8 mouse cellular contexts compared by ENCODE assay signal in the genomic region with DNA sequence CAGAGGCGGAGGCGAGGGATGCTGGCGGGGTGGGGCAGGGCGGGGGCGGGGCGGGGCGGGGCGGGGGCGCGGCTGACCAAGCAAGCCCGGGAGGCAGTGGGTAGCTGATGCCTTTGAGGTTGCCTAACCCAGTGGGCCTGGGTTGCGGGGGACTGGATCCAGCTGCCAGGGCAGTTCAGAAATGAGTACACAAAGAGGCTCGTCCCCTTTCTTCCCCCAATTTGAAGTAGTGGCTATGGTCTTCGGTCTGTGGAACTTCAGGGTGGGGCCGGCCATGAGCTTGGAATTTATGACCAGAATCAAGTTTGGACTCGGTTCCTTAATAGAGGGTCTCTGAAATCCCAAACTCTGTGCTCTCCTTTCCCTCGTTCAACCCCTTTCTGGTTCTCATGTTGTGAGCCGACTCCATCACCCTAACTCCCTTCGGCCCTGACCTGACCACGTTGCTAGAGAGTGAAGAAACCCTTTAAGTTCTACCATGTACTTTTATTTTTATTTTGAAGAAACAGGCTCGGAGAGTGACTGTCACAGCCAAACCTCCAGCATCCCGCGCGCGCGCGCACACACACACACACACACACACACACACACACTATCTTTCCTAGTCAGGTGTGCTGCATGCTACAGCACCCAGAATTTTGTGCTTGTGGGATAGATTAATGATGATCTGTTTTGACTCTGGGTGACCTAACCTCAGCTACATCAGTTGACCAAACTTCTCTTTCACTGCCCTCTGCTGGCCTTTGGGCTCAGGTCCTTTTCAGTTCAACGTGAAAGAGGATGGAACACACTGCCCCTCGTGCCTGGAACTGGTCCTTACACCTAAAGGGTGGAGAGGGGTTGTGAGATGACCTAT. TPM values are rescaled to one million over a fixed set of nuclear protein-coding genes. Genes with fewer than 3 reads are reported as not detected.
DNase-seq lines count a peak whose midpoint lies in the region; ATAC-seq and TF ChIP-seq lines count a peak whose summit lies in the region.

No protein-coding gene starts in this region.

- ATAC-seq in intestine, embryonic 16.5 days, result peak; percentile 32
- ATAC-seq in limb, embryonic 12.5 days (ENCODE audit: insufficient number of reproducible peaks, insufficient read depth, low FRiP score, low TSS enrichment, low read depth), result peak; percentile 63
- peak; percentile 81 for ATAC-seq in midbrain, embryonic 14.5 days (ENCODE audit: low FRiP score, low TSS enrichment)

- peak overlapping the region; percentile 88 for H3K27ac ChIP-seq in embryonic facial prominence, embryonic 10.5 days (replicated peaks)
- H3K27ac ChIP-seq in intestine, embryonic 16.5 days (ENCODE audit: low read length), result peak overlapping the region; percentile 77
- H3K27ac ChIP-seq in limb, embryonic 12.5 days, result peak overlapping the region; percentile 73
- H3K27ac ChIP-seq in midbrain, embryonic 14.5 days (replicated peaks; ENCODE audit: low read depth, low read length), result peak overlapping the region; percentile 74
- H3K27ac ChIP-seq in spleen, adult 2 months (ENCODE audit: insufficient read depth, low read length), result peak overlapping the region; percentile 88

- no peaks in the 10 kb centered on the region for H3K27me3 ChIP-seq in embryonic facial prominence, embryonic 10.5 days (replicated peaks; ENCODE audit: low read depth, poor library complexity, severe bottlenecking)
- no peaks in the 10 kb centered on the region for H3K27me3 ChIP-seq in intestine, embryonic 16.5 days (replicated peaks; ENCODE audit: control insufficient read depth, insufficient read depth, low read length)
- no peaks in the 10 kb centered on the region for H3K27me3 ChIP-seq in limb, embryonic 12.5 days
- no peaks in the 10 kb centered on the region for H3K27me3 ChIP-seq in midbrain, embryonic 14.5 days (ENCODE audit: control insufficient read depth, insufficient read depth, low read length)
- no peaks in the 10 kb centered on the region for H3K27me3 ChIP-seq in spleen, adult 2 months (ENCODE audit: control insufficient read depth, insufficient read depth, low read length)

- H3K9ac ChIP-seq in intestine, embryonic 16.5 days (ENCODE audit: low read depth, low read length), result peak overlapping the region; percentile 60
- no peak overlapping the region for H3K9ac ChIP-seq in limb, embryonic 12.5 days (replicated peaks)
- peak overlapping the region; percentile 50 for H3K9ac ChIP-seq in midbrain, embryonic 14.5 days (replicated peaks; ENCODE audit: low read length)

- 9% methylated on average over 29 of the region's 29 CpGs for WGBS in embryonic facial prominence, embryonic 10.5 days
- WGBS in intestine, embryonic 16.5 days, result 6% methylated on average over 24 of the region's 29 CpGs
- WGBS in limb, embryonic 12.5 days, result 7% methylated on average over 19 of the region's 29 CpGs
- WGBS in midbrain, embryonic 14.5 days, result 5% methylated on average over 28 of the region's 29 CpGs
- WGBS in spleen, adult 2 months, result under 1% methylated on average over 19 of the region's 29 CpGs

- peak; percentile 96; the same call in 1 of the 2 replicates for TF ChIP-seq CTCF in spleen, adult 2 months (IDR thresholded peaks at IDR 0.05; ENCODE audit: extremely low read depth, insufficient read depth, insufficient read length, insufficient replicate concordance)

- H3K36me3 ChIP-seq in embryonic facial prominence, embryonic 10.5 days (replicated peaks), result no peaks in the 10 kb centered on the region
- H3K36me3 ChIP-seq in intestine, embryonic 16.5 days (ENCODE audit: control insufficient read depth, insufficient read depth, low read length), result no peaks in the 10 kb centered on the region
- H3K36me3 ChIP-seq in limb, embryonic 12.5 days, result no peaks in the 10 kb centered on the region
- no peaks in the 10 kb centered on the region for H3K36me3 ChIP-seq in midbrain, embryonic 14.5 days (ENCODE audit: control insufficient read depth, insufficient read depth, low read length)
- H3K36me3 ChIP-seq in spleen, adult 2 months (ENCODE audit: control insufficient read depth, insufficient read depth, low read length), result no peaks in the 10 kb centered on the region

- peaks cover 54% of the 10 kb centered on the region for H3K4me1 ChIP-seq in embryonic facial prominence, embryonic 10.5 days
- peaks cover 21% of the 10 kb centered on the region for H3K4me1 ChIP-seq in intestine, embryonic 16.5 days (ENCODE audit: control insufficient read depth, insufficient read depth, low read length)
- H3K4me1 ChIP-seq in limb, embryonic 12.5 days (replicated peaks), result peaks cover 44% of the 10 kb centered on the region
- peaks cover 10% of the 10 kb centered on the region; the same call in 1 of the 2 replicates for H3K4me1 ChIP-seq in midbrain, embryonic 14.5 days (ENCODE audit: control insufficient read depth, insufficient read depth, low read length)
- H3K4me1 ChIP-seq in spleen, adult 2 months (ENCODE audit: control insufficient read depth, insufficient read depth, insufficient read length), result peaks cover 19% of the 10 kb centered on the region

- H3K4me3 ChIP-seq in embryonic facial prominence, embryonic 10.5 days, result peak overlapping the region; percentile 75
- H3K4me3 ChIP-seq in intestine, embryonic 16.5 days (ENCODE audit: low read length), result peak overlapping the region; percentile 71
- H3K4me3 ChIP-seq in limb, embryonic 12.5 days (replicated peaks), result peak overlapping the region; percentile 55
- H3K4me3 ChIP-seq in midbrain, embryonic 14.5 days (replicated peaks; ENCODE audit: low read depth, low read length), result peak overlapping the region; percentile 50
- peak overlapping the region; percentile 60 for H3K4me3 ChIP-seq in spleen, adult 2 months (ENCODE audit: extremely low read depth, insufficient read depth, insufficient read length)

- peak overlapping the region; percentile 88 for H3K4me2 ChIP-seq in intestine, embryonic 16.5 days (ENCODE audit: low read depth, low read length)
- peak overlapping the region; percentile 67 for H3K4me2 ChIP-seq in limb, embryonic 12.5 days
- peak overlapping the region; percentile 71 for H3K4me2 ChIP-seq in midbrain, embryonic 14.5 days (ENCODE audit: low read length)

- TF ChIP-seq POLR2A in spleen, adult 2 months (IDR thresholded peaks at IDR 0.05; ENCODE audit: low read depth, low read length), result no peak

- no peaks in the 10 kb centered on the region for H3K9me3 ChIP-seq in embryonic facial prominence, embryonic 10.5 days
- no peaks in the 10 kb centered on the region for H3K9me3 ChIP-seq in intestine, embryonic 16.5 days (ENCODE audit: control insufficient read depth, low read length)
- H3K9me3 ChIP-seq in limb, embryonic 12.5 days, result no peaks in the 10 kb centered on the region
- no peaks in the 10 kb centered on the region for H3K9me3 ChIP-seq in midbrain, embryonic 14.5 days (ENCODE audit: control insufficient read depth, low read length)

- peak; percentile 69 to 81 for DNase-seq in urinary bladder, adult 18-20 months (ENCODE audit: low spot score in 2 of 2)
- no peak for DNase-seq in urinary bladder, postnatal 10 days (ENCODE audit: low spot score)
- DNase-seq in embryonic facial prominence, embryonic 10.5 days (ENCODE audit: low spot score), result peak; percentile 84
- peak; percentile 72 for DNase-seq in gonadal fat pad, adult 2 months (ENCODE audit: low read depth)
- peak; percentile 87 for DNase-seq in midbrain, embryonic 14.5 days
- DNase-seq in spleen, adult 2 months (ENCODE audit: low read depth in 1 of 2, low spot score in 2 of 2), result peak; percentile 91 to 92

RNA-seq across cellular contexts. Expression of gene Plekho2, which starts 0.8 kb away (rescaled TPM):
- 14.3 and 15.2 TPM in 2 replicates for polyA plus RNA-seq in embryonic facial prominence, embryonic 10.5 days (2016; fragmentation: Nextera tagmentation; extraction: Ambion mirVana)
- polyA plus RNA-seq in gonadal fat pad, adult 2 months (2012; rRNA removed), result 22.4 and 23.6 TPM in 2 replicates
- polyA plus RNA-seq in intestine, embryonic 16.5 days (2015; fragmentation: Nextera tagmentation; extraction: Ambion mirVana), result 11.3 and 11.9 TPM in 2 replicates
- 12.2 and 15.0 TPM in 2 replicates for polyA plus RNA-seq in limb, embryonic 12.5 days (2016; fragmentation: Nextera tagmentation; extraction: Ambion mirVana)
- 2.9 and 4.6 TPM in 2 replicates for polyA plus RNA-seq in midbrain, embryonic 14.5 days (2014; fragmentation: Nextera tagmentation; extraction: Ambion mirVana)
- 55.8 and 61.8 TPM in 2 replicates for polyA plus RNA-seq in spleen, adult 2 months (2012; rRNA removed)

RNA-seq across cellular contexts. Expression of gene Pif1, which starts 6.3 kb away (rescaled TPM):
- polyA plus RNA-seq in embryonic facial prominence, embryonic 10.5 days (2016; fragmentation: Nextera tagmentation; extraction: Ambion mirVana), result 27.7 and 28.0 TPM in 2 replicates
- 0.19 and 0.32 TPM in 2 replicates for polyA plus RNA-seq in gonadal fat pad, adult 2 months (2012; rRNA removed)
- polyA plus RNA-seq in intestine, embryonic 16.5 days (2015; fragmentation: Nextera tagmentation; extraction: Ambion mirVana), result 7.6 and 9.0 TPM in 2 replicates
- polyA plus RNA-seq in limb, embryonic 12.5 days (2016; fragmentation: Nextera tagmentation; extraction: Ambion mirVana), result 21.7 and 22.8 TPM in 2 replicates
- 1.5 and 2.6 TPM in 2 replicates for polyA plus RNA-seq in midbrain, embryonic 14.5 days (2014; fragmentation: Nextera tagmentation; extraction: Ambion mirVana)
- polyA plus RNA-seq in spleen, adult 2 months (2012; rRNA removed), result 4.3 and 6.4 TPM in 2 replicates

RNA-seq across cellular contexts. Expression of gene Rbpms2, which starts 48.8 kb away (rescaled TPM):
- polyA plus RNA-seq in embryonic facial prominence, embryonic 10.5 days (2016; fragmentation: Nextera tagmentation; extraction: Ambion mirVana), result 26.2 and 26.4 TPM in 2 replicates
- polyA plus RNA-seq in gonadal fat pad, adult 2 months (2012; rRNA removed), result 35.9 and 48.5 TPM in 2 replicates
- 21.2 and 23.1 TPM in 2 replicates for polyA plus RNA-seq in intestine, embryonic 16.5 days (2015; fragmentation: Nextera tagmentation; extraction: Ambion mirVana)
- 16.4 and 18.3 TPM in 2 replicates for polyA plus RNA-seq in limb, embryonic 12.5 days (2016; fragmentation: Nextera tagmentation; extraction: Ambion mirVana)
- polyA plus RNA-seq in midbrain, embryonic 14.5 days (2014; fragmentation: Nextera tagmentation; extraction: Ambion mirVana), result 2.4 and 3.5 TPM in 2 replicates
- polyA plus RNA-seq in spleen, adult 2 months (2012; rRNA removed), result 13.9 and 17.9 TPM in 2 replicates
